Mouse (Mus musculus) testis, adult 2 months (tissue): Measurements from ENCODE around the gene Kcnc2.
A peak's percentile ranks its signal among the peaks of the same experiment; 100 is the strongest.

Experiments used
- CTCF ChIP-seq: fragments of 200-500 bp; IDR thresholded peaks from 2 replicates; pipeline ENCODE4 v1.5.1; 2012; ENCODE audit warnings: low read depth, mild to moderate bottlenecking, inconsistent platforms, low read length, moderate library complexity; ENCODE audit not compliant: control insufficient read depth, insufficient read depth, insufficient replicate concordance
- POLR2A ChIP-seq: fragments of 200-500 bp; IDR thresholded peaks from 2 replicates; pipeline ENCODE4 v1.6.1; 2012; ENCODE audit warnings: low read depth, mild to moderate bottlenecking, inconsistent platforms, low read length, moderate library complexity; ENCODE audit not compliant: control insufficient read depth

GRCm38 (mm10) chr10:112271803-112272165 lies 863 bp downstream of the Kcnc2 start:
- TF ChIP-seq CTCF (no peak), POLR2A (peak; percentile 26; the same call in 1 of the 2 replicates)
